Mouse (Mus musculus): ENCODE data around the gene Pip4k2a. TPM values are rescaled to one million over a fixed set of nuclear protein-coding genes. Genes with fewer than 3 reads are reported as not detected.

Pip4k2a gene
- polyA plus RNA-seq, 1 experiment from 2014 or later, result 6.1 TPM

DNA sequence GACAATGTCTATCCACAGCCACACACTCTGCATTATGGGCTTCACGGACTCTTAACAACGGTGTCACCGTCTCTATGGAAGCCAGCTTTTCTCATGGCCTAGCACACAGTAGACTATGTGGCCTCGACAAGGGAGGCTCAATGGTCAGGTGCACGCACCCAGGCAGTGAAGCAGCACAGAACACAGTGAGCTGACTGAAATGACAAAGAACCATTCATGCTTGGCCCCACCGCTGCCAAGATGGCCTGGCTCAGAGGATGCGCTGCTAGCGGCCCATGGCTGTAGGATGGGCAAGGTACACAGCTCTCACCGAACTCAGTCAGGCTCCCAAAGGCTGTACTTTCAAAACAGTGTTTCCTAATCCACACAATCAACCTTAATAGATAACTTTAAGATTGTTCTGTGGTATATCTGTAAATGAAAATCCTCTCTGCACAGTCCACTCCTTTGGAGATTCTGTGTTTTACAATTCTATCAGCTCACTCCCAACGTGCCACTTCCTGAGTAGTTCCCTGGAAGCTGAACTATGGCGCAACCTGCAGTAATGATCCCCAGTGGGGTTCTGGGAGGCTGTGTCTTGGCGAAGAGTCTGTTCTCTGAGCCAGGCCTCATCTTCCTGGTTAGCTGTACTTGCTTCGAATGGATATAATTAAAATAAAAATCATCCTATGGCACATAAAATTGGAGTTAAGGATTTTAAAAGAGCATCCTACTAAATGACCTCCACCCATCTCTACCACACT lies 67.4 kb downstream of the Pip4k2a start:
- DNase-seq (ENCODE audit: low spot score), result no peak
- Histone ChIP-seq H3K4me1 (peaks cover 30% of the 10 kb centered on the region), H3K4me3 (no peak overlapping the region), H3K9me3 (no peaks in the 10 kb centered on the region), H3K27me3 (replicated peaks; ENCODE audit: low read depth, poor library complexity, severe bottlenecking) (no peaks in the 10 kb centered on the region), H3K27ac (replicated peaks) (no peak overlapping the region), H3K36me3 (replicated peaks) (no peaks in the 10 kb centered on the region)
- WGBS, result 88% methylated on average over 13 of the region's 13 CpGs

DNA sequence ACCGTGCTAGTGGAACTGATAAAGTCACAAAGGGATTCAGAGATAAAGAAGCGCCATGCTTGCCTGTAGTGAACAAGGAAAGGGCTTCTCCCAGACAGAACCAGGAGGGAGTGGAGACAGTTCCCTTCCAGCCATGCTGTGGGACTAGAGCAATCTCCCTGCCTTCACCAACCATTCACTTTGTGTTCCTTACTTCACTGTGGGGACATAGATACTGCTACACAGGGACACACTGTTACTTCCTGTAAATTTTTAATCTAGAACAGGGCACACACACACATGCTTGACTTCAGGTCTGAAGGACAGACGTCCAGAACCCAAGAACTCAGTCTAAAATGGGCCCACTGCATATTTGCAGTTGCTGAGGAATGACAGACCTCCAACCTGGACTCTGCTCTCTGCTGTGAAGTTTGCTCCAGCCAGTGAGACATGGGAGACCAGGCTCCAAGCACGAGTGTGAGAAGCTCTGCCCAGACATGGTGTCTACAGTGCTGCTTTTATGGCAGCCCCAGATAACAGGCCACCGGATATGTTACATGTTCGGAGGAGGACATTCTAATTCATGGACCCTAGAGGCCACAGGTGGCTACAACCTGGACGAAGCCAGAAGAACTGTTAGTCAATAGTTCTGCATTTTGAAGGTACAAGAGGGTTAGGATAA lies 69.2 kb downstream of the Pip4k2a start:
- no peaks in the 10 kb centered on the region for H3K27me3 ChIP-seq (replicated peaks; ENCODE audit: low read depth, poor library complexity, severe bottlenecking)
- H3K36me3 ChIP-seq (replicated peaks), result no peaks in the 10 kb centered on the region
- no peak overlapping the region for H3K4me3 ChIP-seq
- DNase-seq (ENCODE audit: low spot score), result no peak
- H3K4me1 ChIP-seq, result peaks cover 38% of the 10 kb centered on the region
- 83% methylated on average over 7 of the region's 7 CpGs for WGBS
- H3K27ac ChIP-seq (replicated peaks), result no peak overlapping the region
- H3K9me3 ChIP-seq, result no peaks in the 10 kb centered on the region

DNA sequence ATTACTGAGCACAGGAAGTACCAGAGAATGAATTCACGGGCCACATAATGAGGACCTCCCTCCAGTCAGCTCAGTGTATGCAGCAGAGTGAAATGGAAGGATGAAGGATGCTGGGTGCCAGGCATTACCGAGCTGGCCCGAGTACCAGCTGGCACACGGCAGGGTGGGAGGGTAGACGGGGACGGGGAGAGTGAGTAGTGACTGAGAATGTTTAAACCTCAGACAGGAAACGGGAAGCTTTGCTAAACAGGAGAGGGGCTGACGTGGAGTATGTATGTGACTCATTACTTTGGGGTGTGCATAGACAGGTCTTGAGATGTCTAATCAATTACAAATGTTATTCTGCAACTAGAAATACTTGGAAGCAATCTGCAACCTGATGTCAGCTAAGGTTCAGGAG lies 69.7 kb downstream of the Pip4k2a start:
- Histone ChIP-seq H3K9me3 (no peaks in the 10 kb centered on the region), H3K4me1 (peaks cover 38% of the 10 kb centered on the region), H3K36me3 (replicated peaks) (no peaks in the 10 kb centered on the region), H3K27ac (replicated peaks) (no peak overlapping the region), H3K27me3 (replicated peaks; ENCODE audit: low read depth, poor library complexity, severe bottlenecking) (no peaks in the 10 kb centered on the region), H3K4me3 (no peak overlapping the region)
- WGBS, result 67% methylated on average over 8 of the region's 8 CpGs
- no peak for DNase-seq (ENCODE audit: low spot score)

DNA sequence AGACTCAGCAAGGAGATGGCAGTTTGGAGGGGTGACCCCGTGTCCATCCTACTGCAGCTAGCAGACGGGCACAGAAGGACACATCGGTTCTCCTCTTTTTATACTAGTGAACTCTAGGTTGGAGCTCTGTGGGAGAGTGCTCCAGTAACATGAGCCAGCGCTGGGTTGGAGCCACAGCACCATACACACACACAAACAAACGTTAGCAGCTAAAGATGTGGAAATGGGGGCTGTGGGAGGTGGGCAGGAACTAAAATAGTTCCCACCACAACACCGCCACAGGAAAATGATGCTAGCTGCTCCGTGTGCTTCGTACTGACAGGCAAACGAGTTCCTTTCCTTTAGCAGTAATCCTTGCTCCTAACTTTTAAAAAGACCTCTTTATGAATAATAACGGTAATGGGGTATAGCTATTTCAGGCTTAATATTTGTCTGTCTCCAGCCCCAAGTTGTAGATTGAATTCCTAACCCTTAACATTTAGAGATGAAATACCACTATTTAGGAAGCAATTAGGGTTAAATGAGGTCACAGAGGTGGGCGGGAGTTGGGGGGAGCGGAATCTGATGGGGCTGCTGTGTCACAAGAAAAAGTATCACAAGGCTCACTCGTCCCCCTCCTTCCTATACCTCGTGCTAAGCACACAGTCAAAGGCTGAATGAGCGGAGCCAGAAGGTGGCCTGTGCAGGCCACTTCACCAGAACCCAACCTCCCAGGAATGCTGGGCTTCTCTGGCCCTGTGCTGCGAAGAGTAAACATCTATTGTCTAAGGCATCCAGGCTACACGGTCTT lies 73.9 kb downstream of the Pip4k2a start:
- 36% methylated on average over 17 of the region's 17 CpGs for WGBS
- Histone ChIP-seq H3K36me3 (replicated peaks) (no peaks in the 10 kb centered on the region), H3K9me3 (no peaks in the 10 kb centered on the region), H3K27ac (replicated peaks) (no peak overlapping the region; the same call in 1 of the 2 replicates), H3K4me1 (peaks cover 51% of the 10 kb centered on the region), H3K4me3 (no peak overlapping the region), H3K27me3 (replicated peaks; ENCODE audit: low read depth, poor library complexity, severe bottlenecking) (no peaks in the 10 kb centered on the region)
- peak; percentile 23 for DNase-seq (ENCODE audit: low spot score)

DNA sequence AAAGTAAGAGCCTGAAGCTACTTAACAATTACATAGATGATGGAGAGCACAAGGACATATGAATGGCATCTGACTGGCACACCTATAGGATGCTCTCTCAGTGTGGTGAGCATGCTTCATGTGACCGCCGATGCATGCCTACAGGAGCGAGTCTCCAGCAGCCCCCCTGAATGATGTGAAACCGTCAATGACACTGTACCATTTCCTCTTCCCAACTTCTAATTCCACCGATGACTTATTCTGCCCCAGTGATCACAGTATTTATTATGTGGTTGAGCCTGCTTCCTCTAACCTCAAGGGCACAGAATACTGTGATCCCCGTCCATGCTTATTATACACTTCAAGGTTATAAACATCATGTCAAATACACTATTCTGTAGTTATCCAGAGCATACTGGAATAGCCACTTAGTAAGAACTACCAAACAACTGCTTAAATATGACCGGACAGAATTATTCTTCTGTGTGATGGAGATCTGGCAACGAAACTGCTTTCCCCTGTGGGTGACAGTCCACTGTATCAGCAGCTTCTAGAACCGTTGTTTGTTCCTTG lies 74.8 kb downstream of the Pip4k2a start:
- Histone ChIP-seq H3K4me3 (no peak overlapping the region), H3K36me3 (replicated peaks) (no peaks in the 10 kb centered on the region), H3K27ac (replicated peaks) (no peak overlapping the region), H3K4me1 (peaks cover 51% of the 10 kb centered on the region), H3K27me3 (replicated peaks; ENCODE audit: low read depth, poor library complexity, severe bottlenecking) (no peaks in the 10 kb centered on the region), H3K9me3 (no peaks in the 10 kb centered on the region)
- DNase-seq (ENCODE audit: low spot score), result no peak
- 88% methylated on average over 9 of the region's 9 CpGs for WGBS

DNA sequence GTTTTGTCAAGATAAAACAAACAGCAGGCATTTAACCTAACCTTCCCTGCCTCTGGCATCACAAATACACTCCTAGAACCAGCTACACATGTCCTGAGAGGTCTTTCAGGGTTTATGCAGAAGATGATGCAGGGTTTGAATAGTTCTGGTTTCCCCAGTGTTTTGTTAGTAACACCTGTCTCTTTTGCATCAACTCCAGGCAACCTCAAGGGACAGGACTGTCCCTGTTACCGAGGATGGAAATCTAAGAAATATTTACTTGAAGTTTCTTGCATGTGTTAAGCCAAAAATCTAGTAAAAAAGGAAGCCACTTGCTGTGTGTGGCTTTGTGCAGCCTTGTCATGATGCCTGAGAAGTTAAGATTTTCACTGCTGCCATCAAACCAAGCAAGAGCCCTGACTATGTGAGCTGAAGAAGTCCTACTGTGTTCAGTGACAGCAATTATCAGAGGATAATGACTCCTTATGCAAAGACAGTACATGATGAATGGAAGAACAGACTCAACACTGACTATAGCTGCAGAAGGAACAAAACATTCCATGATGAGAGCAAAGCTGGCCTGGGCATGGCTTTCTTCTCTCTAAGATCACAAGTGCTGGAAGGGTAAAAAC lies 76.3 kb downstream of the Pip4k2a start:
- WGBS, result 58% methylated on average over 1 of the region's 1 CpGs
- H3K27me3 ChIP-seq (replicated peaks; ENCODE audit: low read depth, poor library complexity, severe bottlenecking), result no peaks in the 10 kb centered on the region

DNA sequence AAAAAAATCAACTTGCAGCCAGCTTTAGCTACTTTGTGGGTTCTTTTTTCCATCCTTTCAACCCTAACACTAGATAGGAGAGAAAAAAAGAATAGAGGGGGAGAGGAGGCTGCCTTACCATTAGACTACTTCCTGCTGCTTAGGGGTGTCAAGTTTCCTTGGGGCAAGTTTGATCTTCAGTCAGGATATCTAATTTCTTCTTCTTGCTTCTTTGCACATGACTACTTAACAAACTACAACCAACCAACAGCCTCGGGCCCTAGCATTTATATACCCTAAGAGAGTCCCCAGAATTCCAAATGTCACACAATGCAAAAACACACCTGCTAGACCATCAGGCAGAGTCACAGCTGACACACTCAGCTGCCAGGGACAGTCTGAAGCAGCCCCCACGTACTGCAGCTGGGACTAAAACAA lies 77.5 kb downstream of the Pip4k2a start:
- H3K4me1 ChIP-seq, result peaks cover 65% of the 10 kb centered on the region
- H3K27ac ChIP-seq (replicated peaks), result no peak overlapping the region
- WGBS, result 20% methylated on average over 2 of the region's 2 CpGs
- no peak overlapping the region for H3K4me3 ChIP-seq
- DNase-seq (ENCODE audit: low spot score), result no peak
- H3K9me3 ChIP-seq, result no peaks in the 10 kb centered on the region
- H3K27me3 ChIP-seq (replicated peaks; ENCODE audit: low read depth, poor library complexity, severe bottlenecking), result no peaks in the 10 kb centered on the region
- H3K36me3 ChIP-seq (replicated peaks), result no peaks in the 10 kb centered on the region

More for the DNA sequence above, 76.3 kb downstream of the Pip4k2a start:
- Histone ChIP-seq H3K4me3 (no peak overlapping the region), H3K4me1 (peaks cover 54% of the 10 kb centered on the region), H3K9me3 (no peaks in the 10 kb centered on the region), H3K27ac (replicated peaks) (no peak overlapping the region), H3K36me3 (replicated peaks) (no peaks in the 10 kb centered on the region)
- DNase-seq (ENCODE audit: low spot score), result no peak

DNA sequence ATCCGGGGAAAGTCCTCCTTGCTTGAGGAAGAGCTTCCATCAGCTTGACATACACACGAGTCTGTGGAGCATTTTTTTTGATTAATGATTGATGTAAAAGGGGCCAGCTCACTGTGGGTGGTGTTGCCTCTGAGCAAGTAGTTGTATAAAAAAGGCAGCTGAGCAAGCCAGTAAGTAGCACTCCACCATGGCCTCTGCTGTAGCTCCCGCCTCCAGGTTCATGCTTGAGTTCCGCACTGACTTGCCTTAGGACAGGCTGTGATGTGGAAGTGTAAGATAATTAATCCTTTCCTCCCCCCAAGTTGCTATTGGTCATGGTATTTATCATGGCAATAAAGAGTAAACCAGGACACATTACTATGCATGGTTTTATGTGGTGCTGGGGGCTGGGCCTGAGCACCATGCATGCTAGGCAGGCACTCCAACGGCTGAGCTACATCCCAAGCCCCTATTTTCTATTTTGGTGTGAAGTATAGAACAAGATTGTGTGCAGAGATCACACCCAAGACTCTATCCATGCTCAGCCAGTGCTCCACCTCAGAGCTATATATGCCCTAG lies 78.0 kb downstream of the Pip4k2a start:
- peaks cover 64% of the 10 kb centered on the region for H3K4me1 ChIP-seq

DNA sequence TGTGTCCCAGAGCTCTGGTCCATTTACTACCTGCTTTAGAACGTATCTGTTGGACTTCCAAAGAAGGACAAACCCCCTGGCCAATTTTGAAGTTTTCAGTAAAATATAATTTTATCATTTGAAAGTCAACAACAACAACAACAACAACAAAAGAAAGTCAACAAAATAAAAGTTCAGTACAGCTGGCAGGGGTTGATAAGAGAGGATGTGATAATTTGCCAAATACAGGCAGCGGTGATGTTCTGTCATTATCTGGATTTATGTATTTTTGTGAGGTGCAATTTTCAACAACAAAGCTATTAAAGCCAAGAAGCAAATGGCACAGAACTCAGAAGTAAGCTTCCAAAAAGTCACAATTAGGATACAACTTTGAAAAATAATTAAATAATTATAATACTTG lies 80.1 kb downstream of the Pip4k2a start:
- H3K27ac ChIP-seq (replicated peaks), result no peak overlapping the region
- no peaks in the 10 kb centered on the region for H3K36me3 ChIP-seq (replicated peaks)
- 91% methylated on average over 2 of the region's 2 CpGs for WGBS
- no peak for DNase-seq (ENCODE audit: low spot score)
- H3K4me3 ChIP-seq, result no peak overlapping the region
- peaks cover 62% of the 10 kb centered on the region for H3K4me1 ChIP-seq
- no peaks in the 10 kb centered on the region for H3K27me3 ChIP-seq (replicated peaks; ENCODE audit: low read depth, poor library complexity, severe bottlenecking)
- H3K9me3 ChIP-seq, result no peaks in the 10 kb centered on the region

More for the DNA sequence above, 78.0 kb downstream of the Pip4k2a start:
- Histone ChIP-seq H3K9me3 (no peaks in the 10 kb centered on the region), H3K27ac (replicated peaks) (no peak overlapping the region), H3K27me3 (replicated peaks; ENCODE audit: low read depth, poor library complexity, severe bottlenecking) (no peaks in the 10 kb centered on the region), H3K36me3 (replicated peaks) (no peaks in the 10 kb centered on the region), H3K4me3 (no peak overlapping the region)
- WGBS, result 70% methylated on average over 5 of the region's 5 CpGs
- no peak for DNase-seq (ENCODE audit: low spot score)

DNA sequence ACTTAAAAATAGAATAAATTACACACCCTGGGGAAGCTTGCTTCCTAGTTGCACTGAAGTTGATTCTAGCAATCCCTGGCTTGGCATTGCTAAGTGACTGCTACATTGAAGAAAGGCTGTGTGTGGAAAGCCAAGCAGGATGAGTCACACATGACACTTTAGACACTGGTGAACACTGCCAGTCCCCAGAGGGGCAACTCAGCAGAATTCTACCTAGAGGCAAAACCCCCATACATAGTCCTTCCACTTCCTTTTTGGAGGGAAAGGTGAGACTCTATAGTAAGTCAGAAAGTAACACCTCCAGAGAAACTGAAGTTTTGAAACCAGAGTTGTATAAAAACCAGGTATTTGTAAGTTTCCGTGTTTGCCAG lies 80.6 kb downstream of the Pip4k2a start:
- DNase-seq (ENCODE audit: low spot score), result no peak
- H3K4me3 ChIP-seq, result no peak overlapping the region
- no peaks in the 10 kb centered on the region for H3K27me3 ChIP-seq (replicated peaks; ENCODE audit: low read depth, poor library complexity, severe bottlenecking)
- 87% methylated on average over 1 of the region's 1 CpGs for WGBS
- no peak overlapping the region for H3K27ac ChIP-seq (replicated peaks)
- H3K9me3 ChIP-seq, result no peaks in the 10 kb centered on the region
- H3K4me1 ChIP-seq, result peaks cover 62% of the 10 kb centered on the region
- H3K36me3 ChIP-seq (replicated peaks), result no peaks in the 10 kb centered on the region

DNA sequence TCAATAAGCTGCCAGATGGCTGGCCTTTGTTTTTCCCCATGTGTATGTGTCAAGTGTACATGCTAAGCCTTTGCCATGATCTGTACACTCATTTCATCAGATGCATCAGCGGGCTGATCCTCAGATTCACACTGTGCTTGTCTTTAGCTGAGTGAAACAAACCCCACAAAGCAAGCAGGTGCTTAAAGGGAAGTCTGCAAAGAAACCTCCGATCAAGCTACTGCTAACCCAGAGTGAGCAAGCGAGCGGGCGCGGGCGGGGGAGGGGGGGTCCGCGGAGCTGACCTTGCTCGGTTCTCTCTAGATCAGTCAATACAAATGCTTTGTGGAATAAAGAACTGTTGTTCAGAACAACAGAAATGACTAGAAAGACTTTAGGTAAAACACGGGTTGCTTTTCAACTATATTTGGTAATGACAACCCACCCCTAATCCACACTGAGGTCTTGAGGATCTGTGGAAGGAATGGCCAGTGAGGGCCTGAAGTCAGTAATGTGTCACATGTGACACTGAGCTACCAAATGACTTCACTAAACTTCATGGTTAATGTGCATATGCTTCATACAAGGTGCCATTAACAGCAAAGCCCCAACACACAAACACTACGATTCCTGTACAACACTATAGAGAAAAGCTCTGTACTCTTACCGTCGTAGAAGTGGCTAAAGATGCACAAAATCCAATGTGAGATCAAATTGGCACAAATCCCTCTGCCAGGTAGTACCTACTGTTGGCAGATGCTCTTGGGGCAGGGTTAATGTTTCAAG lies 81.1 kb downstream of the Pip4k2a start:
- no peak overlapping the region for H3K4me3 ChIP-seq
- no peak for DNase-seq (ENCODE audit: low spot score)
- WGBS, result 67% methylated on average over 14 of the region's 14 CpGs
- peak overlapping the region; percentile 19; the same call in 1 of the 2 replicates for H3K27ac ChIP-seq (replicated peaks)
- H3K36me3 ChIP-seq (replicated peaks), result no peaks in the 10 kb centered on the region
- no peaks in the 10 kb centered on the region for H3K27me3 ChIP-seq (replicated peaks; ENCODE audit: low read depth, poor library complexity, severe bottlenecking)
- H3K4me1 ChIP-seq, result peaks cover 62% of the 10 kb centered on the region
- no peaks in the 10 kb centered on the region for H3K9me3 ChIP-seq

Measured in embryonic facial prominence, embryonic 10.5 days (tissue).